Mouse (Mus musculus): ENCODE measurements around the gene Lmtk3. TPM values are rescaled to one million over a fixed set of nuclear protein-coding genes. Genes with fewer than 3 reads are reported as not detected.

Gene Lmtk3
- polyA plus RNA-seq, 1 experiment from 2014 or later, result 2.1 TPM

GRCm38 (mm10) chr7:45759400-45759799, 24.1 kb upstream of the Lmtk3 start:
- WGBS, result 3% methylated on average over 27 of the region's 27 CpGs
- Histone ChIP-seq H3K9me3 (no peaks in the 10 kb centered on the region), H3K36me3 (replicated peaks) (no peaks in the 10 kb centered on the region), H3K4me3 (peak overlapping the region; percentile 53), H3K4me1 (peaks cover 11% of the 10 kb centered on the region), H3K27ac (replicated peaks) (peak overlapping the region; percentile 51; the same call in 1 of the 2 replicates), H3K27me3 (replicated peaks; ENCODE audit: low read depth, poor library complexity, severe bottlenecking) (peaks cover 40% of the 10 kb centered on the region)
- DNase-seq (ENCODE audit: low spot score), result peak; percentile 45

DNA sequence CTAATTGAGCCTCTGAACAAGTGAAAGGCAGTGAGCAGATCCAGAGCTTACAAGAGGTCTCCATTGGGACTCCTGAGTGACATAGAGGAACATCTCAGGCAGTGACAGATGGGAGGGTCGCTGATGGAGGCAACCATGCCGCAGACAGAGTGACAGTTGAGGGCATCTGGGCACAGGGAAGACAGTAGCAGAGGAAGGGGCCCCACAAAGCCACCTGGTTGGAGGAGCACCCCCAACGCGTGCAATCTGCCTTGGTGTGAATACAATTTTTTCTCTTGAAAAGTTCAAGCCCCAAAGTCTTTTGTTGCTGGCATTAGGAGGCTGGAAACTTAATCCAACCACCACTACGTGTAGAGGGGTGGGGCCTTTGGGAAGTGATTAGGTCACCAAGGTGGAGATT, 23.4 kb upstream of the Lmtk3 start:
- Histone ChIP-seq H3K27ac (replicated peaks) (no peak overlapping the region), H3K27me3 (replicated peaks; ENCODE audit: low read depth, poor library complexity, severe bottlenecking) (peaks cover 40% of the 10 kb centered on the region), H3K9me3 (no peaks in the 10 kb centered on the region), H3K4me3 (no peak overlapping the region), H3K4me1 (peaks cover 11% of the 10 kb centered on the region), H3K36me3 (replicated peaks) (no peaks in the 10 kb centered on the region)
- no peak for DNase-seq (ENCODE audit: low spot score)
- 71% methylated on average over 5 of the region's 5 CpGs for WGBS

GRCm38 (mm10) chr7:45765995-45766394, 17.5 kb upstream of the Lmtk3 start:
- Histone ChIP-seq H3K9me3 (no peaks in the 10 kb centered on the region), H3K27me3 (replicated peaks; ENCODE audit: low read depth, poor library complexity, severe bottlenecking) (peaks cover 2% of the 10 kb centered on the region), H3K4me1 (peaks cover 11% of the 10 kb centered on the region), H3K27ac (replicated peaks) (no peak overlapping the region), H3K4me3 (no peak overlapping the region), H3K36me3 (replicated peaks) (no peaks in the 10 kb centered on the region)
- DNase-seq (ENCODE audit: low spot score), result no peak
- 61% methylated on average over 8 of the region's 8 CpGs for WGBS

DNA sequence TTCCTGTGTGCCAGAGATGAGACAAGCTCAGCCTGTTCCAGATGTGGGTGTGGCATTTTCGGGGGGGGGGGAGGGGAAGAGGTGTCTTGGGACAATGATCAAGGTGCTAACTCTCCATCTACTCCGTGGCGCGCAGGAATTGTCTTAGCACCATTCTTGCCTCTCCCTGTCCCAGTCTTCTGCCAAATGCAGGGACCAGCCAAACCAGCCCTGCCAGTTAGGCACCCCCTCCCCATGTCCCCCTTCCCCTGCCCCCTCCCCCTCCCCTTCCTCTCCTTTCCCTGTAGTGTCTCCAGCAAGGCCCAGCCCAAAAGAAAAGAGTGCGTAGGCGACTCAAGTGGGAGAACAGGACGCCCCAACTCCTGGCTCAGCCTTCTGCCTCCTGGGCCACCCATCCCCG, 16.8 kb upstream of the Lmtk3 start:
- 44% methylated on average over 8 of the region's 8 CpGs for WGBS

DNA sequence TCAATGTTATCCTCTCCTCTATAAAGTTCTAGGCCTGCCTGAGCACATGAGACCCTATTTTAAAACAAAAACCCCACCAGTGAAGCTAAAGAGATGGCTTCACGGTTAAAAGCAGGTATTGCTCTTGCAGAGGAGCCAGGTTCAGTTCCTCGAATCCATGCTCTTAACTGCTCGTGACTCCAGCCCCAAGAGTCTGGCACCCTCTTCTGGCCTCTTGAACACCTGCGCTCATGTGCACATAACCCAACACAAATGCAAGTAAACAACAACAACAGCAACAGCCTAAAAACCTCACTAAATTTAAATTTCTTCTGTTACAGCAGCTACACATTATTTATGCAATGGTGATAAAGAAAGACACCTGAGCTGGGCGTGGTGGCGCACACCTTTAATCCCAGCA, 16.0 kb upstream of the Lmtk3 start:
- no peak for DNase-seq (ENCODE audit: low spot score)
- Histone ChIP-seq H3K4me3 (no peak overlapping the region), H3K27me3 (replicated peaks; ENCODE audit: low read depth, poor library complexity, severe bottlenecking) (no peaks in the 10 kb centered on the region), H3K36me3 (replicated peaks) (no peaks in the 10 kb centered on the region), H3K9me3 (no peaks in the 10 kb centered on the region), H3K4me1 (peaks cover 11% of the 10 kb centered on the region), H3K27ac (replicated peaks) (no peak overlapping the region)
- whole genome bisulfite sequencing, result 93% methylated on average over 6 of the region's 6 CpGs

More for the DNA sequence above, 16.8 kb upstream of the Lmtk3 start:
- H3K27me3 ChIP-seq (replicated peaks; ENCODE audit: low read depth, poor library complexity, severe bottlenecking), result no peaks in the 10 kb centered on the region
- peaks cover 11% of the 10 kb centered on the region for H3K4me1 ChIP-seq
- no peak overlapping the region for H3K4me3 ChIP-seq
- no peaks in the 10 kb centered on the region for H3K36me3 ChIP-seq (replicated peaks)
- no peak overlapping the region for H3K27ac ChIP-seq (replicated peaks)
- peak; percentile 57 for DNase-seq (ENCODE audit: low spot score)
- no peaks in the 10 kb centered on the region for H3K9me3 ChIP-seq

DNA sequence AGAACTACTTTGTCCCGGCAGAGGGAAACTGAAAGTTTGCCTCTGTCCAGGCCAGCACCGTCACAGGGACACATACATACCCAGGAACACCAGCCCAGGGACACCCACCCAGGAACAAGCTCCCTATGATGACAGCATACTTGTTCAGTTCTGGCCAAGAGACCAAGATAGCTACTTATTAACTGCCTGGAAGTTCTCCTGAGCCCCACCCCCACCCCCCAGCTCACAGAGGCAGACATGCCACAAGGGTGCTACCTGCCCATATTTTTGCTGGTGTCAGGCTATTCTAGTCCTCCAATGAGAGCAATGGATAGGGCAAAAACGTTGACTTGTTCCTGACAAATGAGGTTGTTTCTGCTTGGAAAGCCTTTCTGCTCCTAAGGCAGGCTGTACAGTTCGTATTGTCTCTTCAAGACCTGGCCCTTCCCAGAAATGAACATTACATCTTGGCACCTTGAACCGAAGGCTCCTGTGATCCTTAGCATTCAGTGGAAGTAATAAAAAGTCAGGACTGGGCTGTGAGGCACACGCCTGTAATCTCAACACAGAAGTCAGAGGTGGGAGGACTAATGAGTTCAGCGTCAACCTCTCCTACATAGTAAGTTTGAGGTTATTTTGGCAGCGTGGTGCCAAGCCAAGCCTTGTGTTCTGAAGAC, 13.0 kb upstream of the Lmtk3 start:
- no peak overlapping the region for H3K4me3 ChIP-seq
- 72% methylated on average over 8 of the region's 8 CpGs for WGBS
- no peaks in the 10 kb centered on the region for H3K9me3 ChIP-seq
- no peaks in the 10 kb centered on the region for H3K27me3 ChIP-seq (replicated peaks; ENCODE audit: low read depth, poor library complexity, severe bottlenecking)
- H3K4me1 ChIP-seq, result peaks cover 9% of the 10 kb centered on the region
- H3K27ac ChIP-seq (replicated peaks), result no peak overlapping the region
- no peak for DNase-seq (ENCODE audit: low spot score)
- no peaks in the 10 kb centered on the region for H3K36me3 ChIP-seq (replicated peaks)

DNA sequence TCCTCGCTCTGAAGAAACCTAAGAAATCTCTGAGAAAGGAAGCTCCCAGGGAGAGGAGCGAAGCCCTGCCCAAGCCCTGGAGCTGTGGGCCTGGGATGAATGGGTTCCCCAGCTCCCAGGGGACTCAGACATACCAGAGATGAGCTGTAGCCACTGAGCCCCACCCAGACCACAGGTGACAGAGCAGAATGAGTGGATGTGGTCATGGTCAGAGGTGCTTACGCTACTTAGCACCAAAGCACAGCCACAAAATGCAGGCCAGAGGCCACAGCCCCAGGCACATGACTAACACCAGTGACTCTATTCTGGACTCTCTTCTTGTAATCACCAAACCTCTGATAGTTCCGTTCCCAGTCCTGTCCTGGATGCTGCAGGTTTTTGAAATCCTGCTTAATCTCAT, 12.4 kb upstream of the Lmtk3 start:
- no peak for DNase-seq (ENCODE audit: low spot score)
- H3K36me3 ChIP-seq (replicated peaks), result no peaks in the 10 kb centered on the region
- H3K9me3 ChIP-seq, result no peaks in the 10 kb centered on the region
- no peak overlapping the region for H3K27ac ChIP-seq (replicated peaks)
- no peak overlapping the region for H3K4me3 ChIP-seq
- peaks cover 4% of the 10 kb centered on the region for H3K4me1 ChIP-seq
- WGBS, result 67% methylated on average over 4 of the region's 4 CpGs
- no peaks in the 10 kb centered on the region for H3K27me3 ChIP-seq (replicated peaks; ENCODE audit: low read depth, poor library complexity, severe bottlenecking)

GRCm38 (mm10) chr7:45775237-45775636, 8.3 kb upstream of the Lmtk3 start:
- no peaks in the 10 kb centered on the region for H3K36me3 ChIP-seq (replicated peaks)
- no peak overlapping the region for H3K27ac ChIP-seq (replicated peaks)
- DNase-seq (ENCODE audit: low spot score), result no peak
- H3K4me1 ChIP-seq, result peaks cover 9% of the 10 kb centered on the region
- 81% methylated on average over 7 of the region's 7 CpGs for WGBS
- H3K9me3 ChIP-seq, result no peaks in the 10 kb centered on the region
- peaks cover 14% of the 10 kb centered on the region for H3K27me3 ChIP-seq (replicated peaks; ENCODE audit: low read depth, poor library complexity, severe bottlenecking)
- H3K4me3 ChIP-seq, result no peak overlapping the region

GRCm38 (mm10) chr7:45779081-45779641, 4.4 kb upstream of the Lmtk3 start:
- H3K27me3 ChIP-seq (replicated peaks; ENCODE audit: low read depth, poor library complexity, severe bottlenecking), result peaks cover 27% of the 10 kb centered on the region
- DNase-seq (ENCODE audit: low spot score), result no peak
- H3K36me3 ChIP-seq (replicated peaks), result no peaks in the 10 kb centered on the region
- WGBS, result 29% methylated on average over 22 of the region's 22 CpGs
- peaks cover 19% of the 10 kb centered on the region for H3K4me1 ChIP-seq
- H3K4me3 ChIP-seq, result peak overlapping the region; percentile 29; the same call in 1 of the 2 replicates
- H3K9me3 ChIP-seq, result no peaks in the 10 kb centered on the region
- 0 out of 2 replicates have a peak overlapping the region, but pooled peaks have one; percentile 10 for H3K27ac ChIP-seq (replicated peaks)

DNA sequence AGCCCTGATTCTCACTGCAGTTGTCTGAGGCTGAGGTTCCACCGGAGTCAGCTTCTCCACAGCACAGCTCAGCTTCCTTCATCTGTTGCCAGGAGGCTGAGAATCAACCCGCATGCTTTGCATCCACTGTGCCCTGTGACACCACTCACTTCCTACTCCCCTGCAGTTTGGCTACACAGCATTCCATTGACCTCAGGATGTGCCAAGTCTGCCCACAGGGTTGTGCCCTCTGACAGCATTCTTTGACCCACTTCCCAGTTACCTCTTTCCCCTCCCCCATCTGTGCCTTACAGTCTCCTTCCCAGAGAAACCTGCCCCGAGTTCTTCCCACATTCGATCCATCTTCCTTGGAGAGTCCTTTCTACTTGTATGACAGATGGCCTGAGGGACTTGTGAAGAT, 1.3 kb upstream of the Lmtk3 start:
- peaks cover 38% of the 10 kb centered on the region for H3K27me3 ChIP-seq (replicated peaks; ENCODE audit: low read depth, poor library complexity, severe bottlenecking)
- H3K4me3 ChIP-seq, result no peak overlapping the region
- peaks cover 3% of the 10 kb centered on the region; the same call in 1 of the 2 replicates for H3K36me3 ChIP-seq (replicated peaks)
- no peak for DNase-seq (ENCODE audit: low spot score)
- H3K4me1 ChIP-seq, result peaks cover 49% of the 10 kb centered on the region
- 75% methylated on average over 4 of the region's 4 CpGs for WGBS
- H3K27ac ChIP-seq (replicated peaks), result no peak overlapping the region
- H3K9me3 ChIP-seq, result no peaks in the 10 kb centered on the region

- Histone ChIP-seq H3K27ac (replicated peaks) (peak within 1 kb of the TSS; percentile 89), H3K9me3 (no peaks in the 10 kb centered on the region), H3K27me3 (replicated peaks; ENCODE audit: low read depth, poor library complexity, severe bottlenecking) (peaks cover 31% of the 10 kb centered on the region), H3K4me1 (peaks cover 47% of the 10 kb centered on the region), H3K4me3 (peak within 1 kb of the TSS; percentile 86), H3K36me3 (replicated peaks) (peaks cover 28% of the 10 kb centered on the region)
- DNase-seq (ENCODE audit: low spot score), result peak; percentile 94
- 24% methylated on average over 20 of the region's 20 CpGs for WGBS
These were observed 1.2 kb downstream of the Lmtk3 start, which contains the start of gene Sult2b1 for GRCm38 (mm10) chr7:45784524-45785372. Sult2b1 (minus strand) TSS chr7:45784669.

DNA sequence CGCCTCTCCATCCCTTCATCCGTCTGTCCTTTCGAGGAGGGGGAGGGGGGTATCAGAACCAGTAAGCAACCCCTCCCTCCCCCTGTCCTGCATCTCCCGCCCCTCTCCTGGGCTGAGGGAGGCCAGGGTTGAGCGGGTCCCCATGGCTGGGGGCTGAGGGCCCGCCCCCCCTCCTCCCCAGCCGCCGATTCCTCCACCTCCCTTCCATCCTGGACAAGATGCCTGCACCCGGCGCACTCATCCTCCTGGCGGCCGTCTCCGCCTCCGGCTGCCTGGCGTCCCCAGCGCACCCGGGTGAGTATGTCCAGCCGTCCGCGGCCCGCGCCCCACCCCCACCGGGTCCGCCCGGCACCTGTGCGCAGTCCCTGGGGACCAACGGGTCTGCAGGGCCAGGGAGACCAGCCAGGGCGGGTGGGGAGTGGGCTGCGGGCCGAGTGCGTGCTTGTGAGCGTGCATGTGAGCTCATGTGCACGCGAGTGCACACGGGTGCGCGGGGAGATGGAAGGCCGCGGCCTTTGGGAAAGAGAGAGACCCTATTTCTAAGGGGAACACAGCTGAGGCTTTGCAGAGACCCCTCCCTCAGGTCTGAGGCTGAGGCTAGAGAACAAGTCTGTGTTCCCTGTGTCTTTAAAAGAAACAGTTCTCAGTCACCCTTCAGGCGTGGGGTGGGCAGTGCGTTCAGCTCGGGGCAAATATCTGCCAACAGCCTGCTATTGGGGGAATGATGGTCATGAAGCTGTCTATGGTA, 2.0 kb downstream of the Lmtk3 start:
- under 1% methylated on average over 40 of the region's 42 CpGs for WGBS
- no peak for DNase-seq (ENCODE audit: low spot score)
- peaks cover 27% of the 10 kb centered on the region for H3K27me3 ChIP-seq (replicated peaks; ENCODE audit: low read depth, poor library complexity, severe bottlenecking)
- H3K9me3 ChIP-seq, result no peaks in the 10 kb centered on the region
- peaks cover 46% of the 10 kb centered on the region for H3K4me1 ChIP-seq
- peak overlapping the region; percentile 88 for H3K27ac ChIP-seq (replicated peaks)
- H3K4me3 ChIP-seq, result peak overlapping the region; percentile 86
- peaks cover 36% of the 10 kb centered on the region for H3K36me3 ChIP-seq (replicated peaks)
